Mouse (Mus musculus) embryo, embryonic 10.5 days (tissue): ENCODE measurements around the gene Nae1.

Source experiments
- DNase-seq: peaks from one replicate; pipeline ENCODE4 v3.0.0-alpha.2; 2015; ENCODE audit warnings: low spot score

Gene Nae1

GRCm38 (mm10) chr8:104529671-104530070, 4.8 kb downstream of the Nae1 start:
- no peak for DNase-seq

- DNase-seq, result no peak
Measured at GRCm38 (mm10) chr8:104517872-104518271, 16.6 kb downstream of the Nae1 start.

- DNase-seq, result peak; percentile 2
Measured at GRCm38 (mm10) chr8:104510134-104510533, 24.3 kb downstream of the Nae1 start.

GRCm38 (mm10) chr8:104509061-104510006, 25.1 kb downstream of the Nae1 start, which contains the start of gene Terb1:
Terb1 (minus strand) TSS chr8:104509910.
- peak; percentile 53 for DNase-seq

GRCm38 (mm10) chr8:104479091-104479490, 55.3 kb downstream of the Nae1 start:
- DNase-seq, result no peak

- no peak for DNase-seq
Measured at GRCm38 (mm10) chr8:104472465-104472864, 62.0 kb downstream of the Nae1 start.

- DNase-seq, result no peak
Measured at GRCm38 (mm10) chr8:104467463-104467862, 67.0 kb downstream of the Nae1 start.
